Mouse (Mus musculus) hindbrain, embryonic 13.5 days (tissue): ENCODE results near the gene Qprt. TPM values are rescaled to one million over a fixed set of nuclear protein-coding genes. Genes with fewer than 3 reads are reported as not detected.

Source experiments
- ATAC-seq: fragments of 200-750 bp; cut with Nextera tagmentation; 2 replicates; pipeline ENCODE4 v1.8.0; 2017; ENCODE audit warnings: moderate TSS enrichment; ENCODE audit not compliant: low FRiP score
- H3K27ac ChIP-seq: fragments of 300-500 bp; sonication (generic); 2 replicates; pipeline ENCODE4 v1.5.1; 2015; ENCODE audit warnings: inconsistent platforms, mild to moderate bottlenecking, moderate library complexity
- H3K27me3 ChIP-seq: fragments of 300-500 bp; sonication (generic); 2 replicates; pipeline ENCODE4 v1.6.1; 2015; ENCODE audit warnings: mild to moderate bottlenecking, inconsistent platforms
- H3K36me3 ChIP-seq: fragments of 300-500 bp; sonication (generic); 2 replicates; pipeline ENCODE4 v1.6.1; 2015; ENCODE audit warnings: mild to moderate bottlenecking, inconsistent platforms
- H3K4me1 ChIP-seq: fragments of 300-500 bp; sonication (generic); replicated peaks from 2 replicates; pipeline ENCODE4 v1.6.1; 2015; ENCODE audit warnings: inconsistent platforms
- H3K4me2 ChIP-seq: fragments of 300-500 bp; sonication (generic); 2 replicates; pipeline ENCODE4 v1.6.1; 2015; ENCODE audit warnings: inconsistent platforms, mild to moderate bottlenecking, moderate library complexity
- H3K4me3 ChIP-seq: fragments of 300-500 bp; sonication (generic); 2 replicates; pipeline ENCODE4 v1.5.1; 2015; ENCODE audit warnings: mild to moderate bottlenecking, inconsistent platforms
- H3K9ac ChIP-seq: fragments of 300-500 bp; sonication (generic); 2 replicates; pipeline ENCODE4 v1.6.1; 2015; ENCODE audit warnings: mild to moderate bottlenecking, inconsistent platforms
- H3K9me3 ChIP-seq: fragments of 300-500 bp; sonication (generic); 2 replicates; pipeline ENCODE4 v1.6.1; 2016; ENCODE audit warnings: inconsistent platforms
- WGBS: fragments of 180-500 bp; shearing (Covaris S2); methylation state at CpG from one replicate; pipeline ENCODE4 v1.1.7; 2015; 5-methylcytosine and 5-hydroxymethylcytosine counted together
- polyA plus RNA-seq: library from polyadenylated mRNA; unstranded; fragments of >200 nt; fragmentation: Nextera tagmentation; extraction: Ambion mirVana; gene quantifications from 2 replicates; pipeline ENCODE4 v1.2.1, GENCODE M21; 2015

Qprt gene
- 0.54 and 0.68 TPM in 2 replicates for polyA plus RNA-seq

- WGBS: 7% methylated on average over 6 of the region's 7 CpGs
- Histone ChIP-seq H3K4me3 (0 out of 2 replicates have a peak within 1 kb of the TSS, but pooled peaks have one; percentile 3), H3K9ac (peak within 1 kb of the TSS; percentile 53; the same call in 1 of the 2 replicates), H3K4me1 (peaks cover 11% of the 10 kb centered on the region), H3K27ac (no peak within 1 kb of the TSS), H3K27me3 (peaks cover 52% of the 10 kb centered on the region), H3K4me2 (no peak within 1 kb of the TSS), H3K9me3 (peaks cover 4% of the 10 kb centered on the region; the same call in 1 of the 2 replicates), H3K36me3 (no peaks in the 10 kb centered on the region)
- no peak for ATAC-seq
Observed at GRCm38 (mm10) chr7:127121911-127122270, at the start of gene Qprt. TSS of gene Qprt (minus strand) at chr7:127122226.

- H3K36me3 ChIP-seq: no peaks in the 10 kb centered on the region
- H3K9ac ChIP-seq: no peak overlapping the region
- no peaks in the 10 kb centered on the region for H3K9me3 ChIP-seq
- no peaks in the 10 kb centered on the region for H3K27me3 ChIP-seq
- no peaks in the 10 kb centered on the region for H3K4me1 ChIP-seq
- no peak overlapping the region for H3K4me2 ChIP-seq
- no peak overlapping the region for H3K4me3 ChIP-seq
- ATAC-seq: no peak
- WGBS: 94% methylated on average over 5 of the region's 5 CpGs
- H3K27ac ChIP-seq: no peak overlapping the region
Observed at GRCm38 (mm10) chr7:127166501-127166900, 44.5 kb upstream of the Qprt start.

- Histone ChIP-seq H3K9ac (no peak overlapping the region), H3K4me2 (no peak overlapping the region), H3K9me3 (no peaks in the 10 kb centered on the region), H3K36me3 (no peaks in the 10 kb centered on the region), H3K4me3 (no peak overlapping the region), H3K4me1 (no peaks in the 10 kb centered on the region), H3K27me3 (no peaks in the 10 kb centered on the region), H3K27ac (no peak overlapping the region)
- WGBS: 90% methylated on average over 12 of the region's 12 CpGs
- no peak for ATAC-seq
Observed at GRCm38 (mm10) chr7:127165607-127166493, 43.8 kb upstream of the Qprt start.

- Histone ChIP-seq H3K36me3 (no peaks in the 10 kb centered on the region), H3K9ac (no peak overlapping the region), H3K4me3 (no peak overlapping the region), H3K4me2 (no peak overlapping the region), H3K27ac (no peak overlapping the region), H3K4me1 (no peaks in the 10 kb centered on the region), H3K27me3 (no peaks in the 10 kb centered on the region), H3K9me3 (no peaks in the 10 kb centered on the region)
- 84% methylated on average over 4 of the region's 4 CpGs for WGBS
- no peak for ATAC-seq
Observed at GRCm38 (mm10) chr7:127164002-127164401, 42.0 kb upstream of the Qprt start.

- Histone ChIP-seq H3K9ac (no peak overlapping the region), H3K4me3 (no peak overlapping the region), H3K4me1 (no peaks in the 10 kb centered on the region), H3K36me3 (no peaks in the 10 kb centered on the region), H3K4me2 (no peak overlapping the region), H3K27ac (no peak overlapping the region), H3K27me3 (no peaks in the 10 kb centered on the region), H3K9me3 (no peaks in the 10 kb centered on the region)
- WGBS: 91% methylated on average over 5 of the region's 5 CpGs
- ATAC-seq: no peak
Observed at GRCm38 (mm10) chr7:127162546-127162945, 40.5 kb upstream of the Qprt start.

GRCm38 (mm10) chr7:127157548-127157947, 35.5 kb upstream of the Qprt start:
- Histone ChIP-seq H3K27me3 (no peaks in the 10 kb centered on the region), H3K27ac (no peak overlapping the region), H3K9me3 (no peaks in the 10 kb centered on the region), H3K9ac (no peak overlapping the region), H3K4me3 (no peak overlapping the region), H3K4me1 (no peaks in the 10 kb centered on the region), H3K36me3 (no peaks in the 10 kb centered on the region), H3K4me2 (no peak overlapping the region)
- ATAC-seq: no peak
- 89% methylated on average over 4 of the region's 4 CpGs for WGBS

- Histone ChIP-seq H3K9me3 (no peaks in the 10 kb centered on the region), H3K27me3 (no peaks in the 10 kb centered on the region), H3K36me3 (no peaks in the 10 kb centered on the region), H3K27ac (no peak overlapping the region), H3K9ac (no peak overlapping the region), H3K4me2 (no peak overlapping the region), H3K4me1 (no peaks in the 10 kb centered on the region), H3K4me3 (no peak overlapping the region)
- 87% methylated on average over 3 of the region's 3 CpGs for WGBS
- no peak for ATAC-seq
Observed at GRCm38 (mm10) chr7:127153477-127153876, 31.5 kb upstream of the Qprt start.

GRCm38 (mm10) chr7:127152464-127152863, 30.4 kb upstream of the Qprt start:
- no peak overlapping the region for H3K9ac ChIP-seq
- WGBS: 90% methylated on average over 6 of the region's 6 CpGs
- H3K9me3 ChIP-seq: no peaks in the 10 kb centered on the region
- H3K36me3 ChIP-seq: no peaks in the 10 kb centered on the region
- no peak for ATAC-seq
- H3K27ac ChIP-seq: no peak overlapping the region
- H3K4me1 ChIP-seq: no peaks in the 10 kb centered on the region
- H3K27me3 ChIP-seq: no peaks in the 10 kb centered on the region
- H3K4me3 ChIP-seq: no peak overlapping the region
- no peak overlapping the region for H3K4me2 ChIP-seq

GRCm38 (mm10) chr7:127147901-127148300, 25.9 kb upstream of the Qprt start:
- H3K36me3 ChIP-seq: no peaks in the 10 kb centered on the region
- H3K27ac ChIP-seq: no peak overlapping the region
- no peak for ATAC-seq
- no peak overlapping the region for H3K4me2 ChIP-seq
- WGBS: 77% methylated on average over 3 of the region's 3 CpGs
- H3K9me3 ChIP-seq: no peaks in the 10 kb centered on the region
- no peak overlapping the region for H3K4me3 ChIP-seq
- no peaks in the 10 kb centered on the region for H3K4me1 ChIP-seq
- no peaks in the 10 kb centered on the region for H3K27me3 ChIP-seq
- H3K9ac ChIP-seq: no peak overlapping the region

GRCm38 (mm10) chr7:127146267-127146603, 24.2 kb upstream of the Qprt start:
- H3K27me3 ChIP-seq: no peaks in the 10 kb centered on the region
- no peak overlapping the region for H3K4me2 ChIP-seq
- no peaks in the 10 kb centered on the region for H3K4me1 ChIP-seq
- no peaks in the 10 kb centered on the region for H3K9me3 ChIP-seq
- H3K36me3 ChIP-seq: no peaks in the 10 kb centered on the region
- ATAC-seq: no peak
- H3K27ac ChIP-seq: no peak overlapping the region
- H3K4me3 ChIP-seq: no peak overlapping the region
- H3K9ac ChIP-seq: no peak overlapping the region
- WGBS: 40% methylated on average over 2 of the region's 2 CpGs

GRCm38 (mm10) chr7:127145387-127146266, 23.6 kb upstream of the Qprt start:
- 61% methylated on average over 9 of the region's 9 CpGs for WGBS
- no peaks in the 10 kb centered on the region for H3K4me1 ChIP-seq

GRCm38 (mm10) chr7:127144412-127144811, 22.4 kb upstream of the Qprt start:
- Histone ChIP-seq H3K36me3 (no peaks in the 10 kb centered on the region), H3K9me3 (no peaks in the 10 kb centered on the region), H3K4me2 (no peak overlapping the region), H3K27me3 (no peaks in the 10 kb centered on the region), H3K9ac (no peak overlapping the region), H3K4me3 (no peak overlapping the region), H3K4me1 (no peaks in the 10 kb centered on the region), H3K27ac (no peak overlapping the region)
- ATAC-seq: no peak
- 89% methylated on average over 7 of the region's 7 CpGs for WGBS

More at GRCm38 (mm10) chr7:127145387-127146266, 23.6 kb upstream of the Qprt start:
- H3K4me3 ChIP-seq: no peak overlapping the region
- no peak overlapping the region for H3K9ac ChIP-seq
- H3K36me3 ChIP-seq: no peaks in the 10 kb centered on the region
- no peaks in the 10 kb centered on the region for H3K9me3 ChIP-seq
- no peak overlapping the region for H3K27ac ChIP-seq
- no peak for ATAC-seq
- H3K27me3 ChIP-seq: no peaks in the 10 kb centered on the region
- no peak overlapping the region for H3K4me2 ChIP-seq
